Mouse (Mus musculus) lung, embryonic 16.5 days (tissue): Measurements from ENCODE around the gene Avpr1b. TPM values are rescaled to one million over a fixed set of nuclear protein-coding genes. Genes with fewer than 3 reads are reported as not detected.
A peak's percentile ranks its signal among the peaks of the same experiment; 100 is the strongest.

Source experiments
- ATAC-seq: fragments of 200-750 bp; cut with Nextera tagmentation; 2 replicates; pipeline ENCODE4 v1.8.0; 2017; ENCODE audit warnings: low read depth, mild to moderate bottlenecking, moderate library complexity
- H3K27ac ChIP-seq: fragments of 300-500 bp; sonication (generic); 2 replicates; pipeline ENCODE4 v1.5.1; 2014; ENCODE audit warnings: mild to moderate bottlenecking, control low read depth, low read length
- H3K27me3 ChIP-seq: fragments of 300-500 bp; sonication (generic); 2 replicates; pipeline ENCODE4 v1.6.1; 2014; ENCODE audit warnings: low read depth, low read length, mixed read lengths; ENCODE audit not compliant: control insufficient read depth, insufficient read depth
- H3K36me3 ChIP-seq: fragments of 300-500 bp; sonication (generic); 2 replicates; pipeline ENCODE4 v1.6.1; 2014; ENCODE audit warnings: low read length; ENCODE audit not compliant: control insufficient read depth, insufficient read depth
- H3K4me1 ChIP-seq: fragments of 300-500 bp; sonication (generic); replicated peaks from 2 replicates; pipeline ENCODE4 v1.6.1; 2014; ENCODE audit warnings: low read length, mixed read lengths; ENCODE audit not compliant: control insufficient read depth, insufficient read depth
- H3K4me2 ChIP-seq: fragments of 300-500 bp; sonication (generic); 2 replicates; pipeline ENCODE4 v1.6.1; 2014; ENCODE audit warnings: low read depth, low read length, control low read depth
- H3K4me3 ChIP-seq: fragments of 300-500 bp; sonication (generic); 2 replicates; pipeline ENCODE4 v1.5.1; 2014; ENCODE audit warnings: mild to moderate bottlenecking, low read length, control low read depth
- H3K9ac ChIP-seq: fragments of 300-500 bp; sonication (generic); 2 replicates; pipeline ENCODE4 v1.6.1; 2014; ENCODE audit warnings: low read length, control low read depth
- H3K9me3 ChIP-seq: fragments of 300-500 bp; sonication (generic); 2 replicates; pipeline ENCODE4 v1.6.1; 2016; ENCODE audit warnings: low read length; ENCODE audit not compliant: control insufficient read depth
- WGBS: fragments of 180-500 bp; shearing (Covaris S2); extraction: QIAGEN DNeasy Blood & Tissue Kit; methylation state at CpG from one replicate; pipeline ENCODE4 v1.1.7; 2014; 5-methylcytosine and 5-hydroxymethylcytosine counted together
- polyA plus RNA-seq: library from polyadenylated mRNA; unstranded; fragments of >200 nt; fragmentation: Nextera tagmentation; extraction: Ambion mirVana; gene quantifications from 2 replicates; pipeline ENCODE4 v1.2.1, GENCODE M21; 2015

The Avpr1b gene
- polyA plus RNA-seq, 1 experiment from 2014 or later: not detected

DNA sequence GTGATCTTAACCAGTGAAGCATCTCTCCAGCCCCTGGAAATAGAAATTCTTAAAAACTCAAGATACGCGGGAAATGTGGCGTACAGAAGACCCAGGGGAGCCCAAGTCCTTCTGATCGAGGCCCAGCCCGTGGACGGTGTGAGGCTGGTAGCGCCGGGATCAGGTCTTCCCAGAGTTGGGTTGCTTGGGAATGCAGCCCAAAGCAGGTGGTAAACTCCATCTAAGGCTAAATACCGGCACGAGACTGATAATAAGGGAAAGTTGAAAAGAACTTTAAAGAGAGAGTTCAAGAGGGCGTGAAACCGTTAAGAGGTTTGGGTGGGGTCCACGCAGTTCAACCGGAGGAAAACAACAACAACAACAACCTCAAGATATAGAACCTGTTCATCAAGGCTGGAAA, 25.3 kb upstream of the Avpr1b start:
- WGBS: 89% methylated on average over 14 of the region's 14 CpGs
- Histone ChIP-seq H3K27me3 (no peaks in the 10 kb centered on the region), H3K27ac (no peak overlapping the region), H3K9me3 (no peaks in the 10 kb centered on the region), H3K9ac (no peak overlapping the region), H3K4me2 (no peak overlapping the region), H3K36me3 (no peaks in the 10 kb centered on the region), H3K4me1 (no peaks in the 10 kb centered on the region), H3K4me3 (no peak overlapping the region)
- ATAC-seq: 0 out of 2 replicates have a peak, but pooled peaks have one; percentile 45

DNA sequence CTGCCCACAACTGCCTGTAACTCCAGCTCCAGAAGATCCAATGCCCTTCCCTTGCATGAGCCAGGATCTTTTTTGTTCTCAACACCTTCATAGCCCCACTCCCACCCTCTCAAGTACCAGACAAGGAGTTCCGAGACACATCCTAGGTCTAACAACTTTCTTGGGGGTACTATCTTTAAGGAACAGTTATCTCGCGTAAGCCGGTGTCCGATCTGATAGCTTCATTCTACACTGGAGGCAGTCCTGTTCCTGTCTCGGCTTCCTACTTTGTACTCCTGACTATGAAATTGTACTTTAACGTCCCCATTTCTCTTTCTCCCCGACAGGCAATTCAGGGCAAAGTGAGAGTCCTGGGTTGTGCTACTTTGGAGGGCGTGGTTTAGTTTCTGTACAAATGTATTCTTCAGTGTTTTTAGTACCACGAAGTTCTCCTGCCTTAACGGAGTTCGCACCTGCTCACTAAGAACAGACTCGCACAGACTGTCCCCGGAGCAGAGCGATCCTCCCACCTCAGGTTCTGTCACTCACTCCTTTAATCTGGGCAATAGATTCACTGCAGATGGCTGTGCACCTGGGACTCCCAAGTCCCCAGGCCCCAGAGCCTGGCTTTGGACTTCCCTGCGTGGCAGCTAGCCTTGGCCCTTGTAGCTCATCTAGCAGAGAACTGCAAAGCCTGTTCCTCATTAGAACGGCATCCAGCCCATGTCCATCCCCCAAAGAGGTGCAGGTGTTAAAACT, 19.9 kb upstream of the Avpr1b start:
- Histone ChIP-seq H3K4me3 (no peak overlapping the region), H3K27me3 (no peaks in the 10 kb centered on the region), H3K36me3 (no peaks in the 10 kb centered on the region), H3K4me1 (no peaks in the 10 kb centered on the region), H3K9ac (no peak overlapping the region), H3K4me2 (no peak overlapping the region), H3K27ac (no peak overlapping the region), H3K9me3 (no peaks in the 10 kb centered on the region)
- ATAC-seq: no peak
- WGBS: 72% methylated on average over 17 of the region's 17 CpGs

DNA sequence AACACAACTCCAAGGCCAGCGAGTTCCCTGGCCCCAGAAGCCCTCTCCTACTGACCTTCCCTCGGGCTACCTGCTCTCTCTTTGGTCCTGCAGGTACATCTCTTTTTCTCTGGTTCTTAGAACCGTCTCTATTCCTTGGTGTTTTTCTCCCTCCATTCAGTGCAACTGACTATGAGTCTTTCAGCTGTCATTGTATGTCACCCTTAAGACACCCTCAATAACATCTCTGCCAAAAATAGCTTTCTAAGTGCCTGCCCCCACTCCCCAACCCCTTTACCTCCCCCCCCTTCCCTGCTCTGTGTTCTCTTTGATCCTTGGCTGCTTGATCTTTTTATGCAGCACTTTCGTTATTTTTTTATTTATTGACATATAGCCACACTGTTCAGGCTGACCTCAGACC, 18.6 kb upstream of the Avpr1b start:
- WGBS: 25% methylated on average over 4 of the region's 4 CpGs
- Histone ChIP-seq H3K27ac (no peak overlapping the region), H3K9me3 (no peaks in the 10 kb centered on the region), H3K27me3 (no peaks in the 10 kb centered on the region), H3K4me3 (no peak overlapping the region), H3K36me3 (no peaks in the 10 kb centered on the region), H3K4me1 (no peaks in the 10 kb centered on the region), H3K9ac (no peak overlapping the region), H3K4me2 (no peak overlapping the region)
- ATAC-seq: no peak

DNA sequence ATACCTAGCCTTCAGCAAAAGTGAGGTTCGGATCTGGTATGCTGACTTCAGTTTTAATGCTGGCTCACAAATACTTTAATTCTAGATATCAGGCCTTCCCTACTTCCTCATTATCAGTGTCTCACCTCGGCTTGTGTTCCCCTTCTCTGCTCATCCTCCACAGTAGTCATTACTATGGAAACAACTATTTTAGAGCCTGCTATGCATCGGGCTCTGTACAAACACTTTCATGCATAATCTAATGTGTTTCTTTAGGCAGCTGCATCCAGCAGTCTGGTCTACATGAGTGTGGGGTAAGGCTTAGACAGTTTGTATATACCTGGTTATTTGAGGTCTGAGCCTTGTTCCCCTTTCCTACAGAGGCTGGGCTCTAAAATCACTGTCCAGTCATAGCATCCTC, 15.4 kb upstream of the Avpr1b start:
- Histone ChIP-seq H3K27me3 (no peaks in the 10 kb centered on the region), H3K4me1 (no peaks in the 10 kb centered on the region), H3K36me3 (no peaks in the 10 kb centered on the region), H3K27ac (no peak overlapping the region), H3K9me3 (no peaks in the 10 kb centered on the region), H3K9ac (no peak overlapping the region), H3K4me2 (no peak overlapping the region), H3K4me3 (no peak overlapping the region)
- 72% methylated on average over 3 of the region's 3 CpGs for WGBS
- no peak for ATAC-seq

DNA sequence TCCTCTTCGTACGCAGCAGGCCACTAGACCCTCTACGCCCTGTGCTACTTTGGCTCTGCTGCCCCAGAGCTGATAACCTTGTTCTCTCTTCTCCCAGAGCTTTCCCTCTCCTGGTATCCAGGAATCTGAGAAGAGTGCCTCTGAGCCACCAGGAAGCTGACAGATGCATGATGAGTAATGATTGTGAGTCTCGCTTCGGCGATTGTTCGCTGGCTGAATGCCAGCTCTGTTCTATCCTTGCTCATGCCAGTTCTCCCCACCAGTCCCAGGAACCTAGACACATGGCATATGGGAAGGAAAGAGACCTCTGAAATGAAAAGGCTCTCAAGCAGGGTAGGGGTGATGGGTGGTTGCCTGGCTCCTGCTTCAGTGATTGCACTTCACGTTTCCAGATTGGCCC, 12.2 kb upstream of the Avpr1b start:
- 34% methylated on average over 8 of the region's 8 CpGs for WGBS
- no peaks in the 10 kb centered on the region for H3K4me1 ChIP-seq
- H3K36me3 ChIP-seq: no peaks in the 10 kb centered on the region
- no peak for ATAC-seq
- H3K4me3 ChIP-seq: no peak overlapping the region
- no peak overlapping the region for H3K27ac ChIP-seq
- H3K4me2 ChIP-seq: no peak overlapping the region
- no peak overlapping the region for H3K9ac ChIP-seq
- H3K27me3 ChIP-seq: no peaks in the 10 kb centered on the region
- H3K9me3 ChIP-seq: no peaks in the 10 kb centered on the region

DNA sequence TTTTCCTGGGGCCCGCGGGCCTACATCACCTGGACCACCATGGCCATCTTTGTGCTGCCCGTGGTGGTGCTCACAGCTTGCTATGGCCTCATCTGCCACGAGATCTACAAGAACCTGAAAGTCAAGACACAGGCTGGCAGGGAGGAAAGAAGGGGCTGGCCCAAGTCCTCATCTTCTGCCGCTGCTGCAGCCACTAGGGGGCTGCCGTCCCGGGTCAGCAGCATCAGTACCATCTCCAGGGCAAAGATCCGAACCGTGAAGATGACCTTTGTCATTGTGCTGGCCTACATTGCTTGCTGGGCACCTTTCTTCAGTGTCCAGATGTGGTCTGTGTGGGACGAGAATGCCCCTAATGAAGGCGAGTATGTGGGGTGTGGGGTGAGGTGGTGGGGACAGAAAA, 1.3 kb downstream of the Avpr1b start:
- Histone ChIP-seq H3K4me1 (no peaks in the 10 kb centered on the region), H3K9ac (no peak overlapping the region), H3K27ac (no peak overlapping the region), H3K27me3 (peaks cover 3% of the 10 kb centered on the region; the same call in 1 of the 2 replicates), H3K36me3 (no peaks in the 10 kb centered on the region), H3K9me3 (no peaks in the 10 kb centered on the region), H3K4me3 (no peak overlapping the region), H3K4me2 (no peak overlapping the region)
- 28% methylated on average over 11 of the region's 11 CpGs for WGBS
- ATAC-seq: no peak

DNA sequence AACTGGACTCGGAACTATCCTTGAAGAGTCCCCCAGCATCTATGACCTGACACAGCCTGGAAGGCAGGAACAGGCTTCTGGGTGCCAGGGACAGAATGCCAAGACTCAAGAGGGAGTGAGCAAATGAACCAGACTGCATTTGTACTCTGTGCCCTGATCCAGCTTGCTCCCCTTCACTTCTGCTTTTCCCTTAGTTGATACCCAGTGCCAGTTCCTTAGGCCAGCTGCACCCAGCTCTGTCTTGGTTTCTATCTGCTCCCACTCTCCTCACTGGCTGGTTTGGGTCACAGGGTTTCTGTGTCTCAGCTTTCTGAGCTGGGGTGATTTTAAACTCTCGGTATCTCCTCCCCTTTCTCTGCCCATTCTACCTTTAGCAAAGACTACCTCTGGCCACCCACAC, 7.7 kb downstream of the Avpr1b start:
- H3K4me2 ChIP-seq: no peak overlapping the region
- WGBS: 73% methylated on average over 2 of the region's 2 CpGs
- no peak for ATAC-seq
- H3K9me3 ChIP-seq: no peaks in the 10 kb centered on the region
- no peak overlapping the region for H3K9ac ChIP-seq
- no peaks in the 10 kb centered on the region for H3K27me3 ChIP-seq
- H3K4me3 ChIP-seq: no peak overlapping the region
- H3K27ac ChIP-seq: no peak overlapping the region
- H3K4me1 ChIP-seq: no peaks in the 10 kb centered on the region
- H3K36me3 ChIP-seq: no peaks in the 10 kb centered on the region

DNA sequence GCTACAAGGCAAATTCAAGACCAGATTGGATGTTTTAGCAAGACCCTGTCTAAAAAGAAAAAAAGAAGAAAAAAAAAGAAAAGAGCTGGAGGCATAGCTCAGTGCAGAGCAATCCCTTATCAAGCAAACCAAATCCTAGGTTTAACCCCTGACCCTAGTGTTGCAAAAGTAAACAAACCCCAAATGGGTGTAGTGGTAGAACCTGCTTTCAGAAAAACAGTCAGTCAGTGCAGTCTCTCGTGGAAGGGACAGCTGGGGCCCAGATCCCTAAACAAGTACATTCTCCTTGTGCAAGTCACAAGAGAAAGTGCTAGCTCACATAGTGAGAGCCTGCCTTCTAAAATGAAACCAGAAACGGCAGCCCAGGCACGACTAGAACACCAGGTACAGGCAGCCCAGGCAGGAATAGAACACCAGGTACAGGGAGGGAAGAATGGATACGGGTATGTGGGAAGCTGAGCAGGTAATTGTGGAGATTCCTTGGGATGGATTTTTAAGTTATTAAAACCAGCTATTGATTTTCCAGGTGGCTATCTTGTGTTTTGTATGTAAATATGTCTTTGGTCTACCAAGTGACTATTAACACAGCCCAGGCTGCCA, 13.6 kb downstream of the Avpr1b start:
- no peaks in the 10 kb centered on the region for H3K4me1 ChIP-seq
- H3K9ac ChIP-seq: no peak overlapping the region
- no peaks in the 10 kb centered on the region for H3K36me3 ChIP-seq
- no peak overlapping the region for H3K4me3 ChIP-seq
- H3K27me3 ChIP-seq: no peaks in the 10 kb centered on the region
- ATAC-seq: no peak
- 21% methylated on average over 4 of the region's 4 CpGs for WGBS
- no peak overlapping the region for H3K4me2 ChIP-seq
- no peak overlapping the region for H3K27ac ChIP-seq
- H3K9me3 ChIP-seq: no peaks in the 10 kb centered on the region

DNA sequence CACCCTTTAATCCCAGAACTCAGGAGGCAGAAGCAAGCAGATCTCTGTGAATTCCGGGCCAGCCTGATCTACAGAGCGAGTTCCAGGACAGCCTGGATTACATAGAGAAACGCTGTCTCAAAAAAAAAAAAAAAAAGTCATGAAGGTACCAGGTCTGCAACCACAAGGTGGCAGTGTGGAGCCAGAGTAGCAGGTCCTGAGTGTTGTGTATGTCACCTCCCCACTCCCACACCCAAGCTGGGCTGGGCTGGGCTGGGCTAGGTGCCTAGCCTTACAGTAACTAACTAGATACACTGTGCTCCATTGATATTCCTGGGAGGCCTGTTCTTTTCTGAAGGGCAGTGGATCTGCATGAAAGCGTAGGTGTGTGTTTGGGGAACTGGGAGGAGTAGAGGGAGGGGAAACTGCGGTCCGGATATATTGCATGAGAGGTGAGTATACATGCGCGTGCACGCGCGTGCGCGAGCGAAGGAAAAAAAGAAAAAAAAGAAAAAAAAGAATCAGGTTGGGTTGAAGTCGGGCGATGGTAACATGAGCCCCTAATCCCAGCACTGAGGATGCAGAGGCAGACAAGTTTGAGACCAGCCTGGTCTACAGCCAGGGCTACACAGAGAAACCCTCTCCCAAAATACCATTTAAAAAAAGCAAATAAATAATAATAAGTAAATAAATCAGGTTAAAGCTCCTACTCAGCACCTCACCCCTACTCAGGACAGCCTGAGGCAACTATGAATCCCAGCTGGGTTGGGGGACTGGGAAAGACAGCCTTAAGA, 14.5 kb downstream of the Avpr1b start:
- 66% methylated on average over 16 of the region's 16 CpGs for WGBS
- Histone ChIP-seq H3K9ac (no peak overlapping the region), H3K4me1 (no peaks in the 10 kb centered on the region), H3K27ac (no peak overlapping the region), H3K4me2 (no peak overlapping the region), H3K27me3 (no peaks in the 10 kb centered on the region), H3K4me3 (no peak overlapping the region), H3K36me3 (no peaks in the 10 kb centered on the region), H3K9me3 (no peaks in the 10 kb centered on the region)
- peak; percentile 80 for ATAC-seq
